Mouse (Mus musculus) liver, embryonic 14.5 days (tissue): ENCODE results near the gene Trim12c. TPM values are rescaled to one million over a fixed set of nuclear protein-coding genes. Genes with fewer than 3 reads are reported as not detected.
"Not testable (repeated sequence)": the region's sequence is repeated elsewhere in the genome, so short reads cannot be mapped to it uniquely, and the experiment has no call there.

Experiments used
- ATAC-seq: fragments of 200-750 bp; cut with Nextera tagmentation; 2 replicates; pipeline ENCODE4 v1.8.0; 2017; ENCODE audit warnings: moderate number of reproducible peaks, mild to moderate bottlenecking, moderate library complexity; ENCODE audit not compliant: insufficient read depth
- DNase-seq, 3 experiments: peaks; one replicate each; pipeline ENCODE4 v3.0.0-alpha.2; 2012 to 2013; ENCODE audit warnings: low read depth in 3 of 3, low spot score in 3 of 3
- H3K27ac ChIP-seq: fragments of 300-500 bp; sonication (generic); 2 replicates; pipeline ENCODE4 v1.5.1; 2014; ENCODE audit warnings: moderate library complexity, mild to moderate bottlenecking, control low read depth, inconsistent platforms
- H3K27me3 ChIP-seq: fragments of 300-500 bp; sonication (generic); 2 replicates; pipeline ENCODE4 v1.6.1; 2014; ENCODE audit warnings: mild to moderate bottlenecking, low read length, moderate library complexity; ENCODE audit not compliant: control insufficient read depth, insufficient read depth
- H3K36me3 ChIP-seq: fragments of 300-500 bp; sonication (generic); replicated peaks from 2 replicates; pipeline ENCODE4 v1.6.1; 2014; ENCODE audit warnings: low read depth; ENCODE audit not compliant: control insufficient read depth, insufficient read depth
- H3K4me1 ChIP-seq, 2 experiments: fragments of 200-500 bp in 1 of 2; fragments of 300-500 bp in 1 of 2; sonication (generic) in 1 of 2; replicated peaks; 2 replicates each; pipeline ENCODE4 v1.6.1; 2012 to 2014; ENCODE audit warnings: antibody characterized with exemption in 1 of 2, inconsistent platforms in 1 of 2, low read length in 1 of 2; ENCODE audit not compliant: control insufficient read depth in 2 of 2, insufficient read depth in 2 of 2
- H3K4me2 ChIP-seq: fragments of 300-500 bp; sonication (generic); 2 replicates; pipeline ENCODE4 v1.6.1; 2014; ENCODE audit warnings: low read depth, mild to moderate bottlenecking, control low read depth, moderate library complexity
- H3K4me3 ChIP-seq, 2 experiments: fragments of 200-500 bp in 1 of 2; fragments of 300-500 bp in 1 of 2; sonication (generic) in 1 of 2; 2 replicates each; pipeline ENCODE4 v1.5.1; 2012 to 2014; ENCODE audit warnings: low read depth in 2 of 2, low read length in 2 of 2, mild to moderate bottlenecking in 2 of 2, control low read depth in 1 of 2, inconsistent platforms in 1 of 2, moderate library complexity in 1 of 2; ENCODE audit not compliant: insufficient read depth in 1 of 2
- H3K9ac ChIP-seq: fragments of 300-500 bp; sonication (generic); replicated peaks from 2 replicates; pipeline ENCODE4 v1.6.1; 2014; ENCODE audit warnings: mild to moderate bottlenecking, control low read depth, moderate library complexity
- H3K9me3 ChIP-seq: fragments of 300-500 bp; sonication (generic); 2 replicates; pipeline ENCODE4 v1.6.1; 2016; ENCODE audit warnings: low read length, mixed read lengths; ENCODE audit not compliant: control insufficient read depth
- CTCF ChIP-seq: IDR thresholded peaks from 2 replicates; pipeline ENCODE4 v1.5.1; 2016; ENCODE audit warnings: antibody characterized with exemption, low read depth, control low read depth
- EP300 ChIP-seq: IDR thresholded peaks from 2 replicates; pipeline ENCODE4 v1.6.1; 2016; ENCODE audit warnings: antibody characterized with exemption, low read depth
- WGBS: fragments of 180-500 bp; shearing (Covaris S2); extraction: QIAGEN DNeasy Blood & Tissue Kit; methylation state at CpG from one replicate; pipeline ENCODE4 v1.1.7; 2014; ENCODE audit not compliant: insufficient replicate concordance; 5-methylcytosine and 5-hydroxymethylcytosine counted together
- polyA plus RNA-seq, 2 experiments: library from polyadenylated mRNA; depleted of rRNA in 1 of 2; stranded (reverse) in 1 of 2; unstranded in 1 of 2; fragments of >200 nt; fragmentation: Nextera tagmentation in 1 of 2; extraction: Ambion mirVana in 1 of 2; gene quantifications; 2 replicates each; pipeline versions ENCODE4 v1.2.1 to v1.2.3; 2012 to 2014

The Trim12c gene
- polyA plus RNA-seq, 2 experiments = 0.61 to 1.7 TPM

- H3K4me3 ChIP-seq = no peak overlapping the region
- no peaks in the 10 kb centered on the region for H3K36me3 ChIP-seq
- no peak for DNase-seq
- H3K27ac ChIP-seq = no peak overlapping the region
- 73% methylated on average over 9 of the region's 9 CpGs for WGBS
- no peaks in the 10 kb centered on the region for H3K4me1 ChIP-seq
- no peak overlapping the region for H3K9ac ChIP-seq
- no peak overlapping the region for H3K4me2 ChIP-seq
- H3K27me3 ChIP-seq = no peaks in the 10 kb centered on the region
- no peak for ATAC-seq
- TF ChIP-seq EP300 (no peak), CTCF (no peak)
- H3K9me3 ChIP-seq = no peaks in the 10 kb centered on the region
Measured at GRCm38 (mm10) chr7:104322028-104322427, 31.1 kb downstream of the Trim12c start.

GRCm38 (mm10) chr7:104315369-104316080 is 37.6 kb downstream of the Trim12c start, which contains the start of gene Trim12a:
Gene Trim12a (minus strand): TSS chr7:104315466.
- Histone ChIP-seq H3K4me3 (peak within 1 kb of the TSS; percentile 58 to 63), H3K4me2 (peak within 1 kb of the TSS; percentile 68), H3K27ac (peak within 1 kb of the TSS; percentile 27; the same call in 1 of the 2 replicates), H3K9ac (peak within 1 kb of the TSS; percentile 62)
- H3K27me3 ChIP-seq, DNase-seq, H3K4me1 ChIP-seq, H3K9me3 ChIP-seq, H3K36me3 ChIP-seq: not testable (repeated sequence)
- 10% methylated on average over 4 of the region's 4 CpGs for WGBS
- ATAC-seq = peak; percentile 95

GRCm38 (mm10) chr7:104314796-104315353 is 38.3 kb downstream of the Trim12c start:
- Histone ChIP-seq H3K4me3 (peak overlapping the region; percentile 58 to 63), H3K4me1 (no peaks in the 10 kb centered on the region; a peak in 1 of 4 replicates), H3K27ac (peak overlapping the region; percentile 27; the same call in 1 of the 2 replicates), H3K36me3 (no peaks in the 10 kb centered on the region), H3K9ac (peak overlapping the region; percentile 62), H3K9me3 (no peaks in the 10 kb centered on the region), H3K4me2 (peak overlapping the region; percentile 68), H3K27me3 (no peaks in the 10 kb centered on the region)
- 3% methylated on average over 15 of the region's 15 CpGs for WGBS
- DNase-seq (peak in 1 of 3 experiments; percentile 16), ATAC-seq (peak; percentile 80)
- TF ChIP-seq CTCF (no peak), EP300 (no peak)

GRCm38 (mm10) chr7:104291638-104292400 is 61.3 kb downstream of the Trim12c start:
- no peaks in the 10 kb centered on the region for H3K36me3 ChIP-seq
- no peak overlapping the region for H3K9ac ChIP-seq
- no peak overlapping the region for H3K27ac ChIP-seq
- DNase-seq (no peak), ATAC-seq (no peak)
- H3K4me3 ChIP-seq = no peak overlapping the region
- WGBS = 59% methylated on average over 5 of the region's 5 CpGs
- no peak for TF ChIP-seq CTCF
- no peak for TF ChIP-seq EP300
- H3K27me3 ChIP-seq = no peaks in the 10 kb centered on the region
- no peak overlapping the region for H3K4me2 ChIP-seq
- H3K9me3 ChIP-seq = no peaks in the 10 kb centered on the region
- no peaks in the 10 kb centered on the region for H3K4me1 ChIP-seq

- no peak for ATAC-seq
- H3K4me1 ChIP-seq = no peaks in the 10 kb centered on the region
- no peaks in the 10 kb centered on the region for H3K9me3 ChIP-seq
- no peak for TF ChIP-seq CTCF
- no peak for TF ChIP-seq EP300
- H3K36me3 ChIP-seq = no peaks in the 10 kb centered on the region
- WGBS = 59% methylated on average over 1 of the region's 1 CpGs
- H3K4me2 ChIP-seq = no peak overlapping the region
- no peak overlapping the region for H3K4me3 ChIP-seq
- H3K27ac ChIP-seq = no peak overlapping the region
- DNase-seq = no peak
- H3K27me3 ChIP-seq = no peaks in the 10 kb centered on the region
- H3K9ac ChIP-seq = no peak overlapping the region
Measured at GRCm38 (mm10) chr7:104290641-104291040, 62.5 kb downstream of the Trim12c start.

Other genes starting within 250 kb of the Trim12c start
- gene Olfr646, start 248.5 kb downstream of the Trim12c start, polyA plus RNA-seq (2012; rRNA removed) = not detected in 2 replicates
- not detected in 2 replicates for gene Olfr646, start 248.5 kb downstream of the Trim12c start, polyA plus RNA-seq (2014; fragmentation: Nextera tagmentation; extraction: Ambion mirVana)
- not detected in 2 replicates for gene Ubqln5, start 223.5 kb downstream of the Trim12c start, polyA plus RNA-seq (2012; rRNA removed)
- gene Ubqln5, start 223.5 kb downstream of the Trim12c start, polyA plus RNA-seq (2014; fragmentation: Nextera tagmentation; extraction: Ambion mirVana) = not detected in 2 replicates
- not detected in 2 replicates for gene Olfr643, start 216.0 kb downstream of the Trim12c start, polyA plus RNA-seq (2012; rRNA removed)
- gene Olfr643, start 216.0 kb downstream of the Trim12c start, polyA plus RNA-seq (2014; fragmentation: Nextera tagmentation; extraction: Ambion mirVana) = not detected in 2 replicates
- gene Ubqln3, start 210.1 kb downstream of the Trim12c start, polyA plus RNA-seq (2012; rRNA removed) = not detected in 2 replicates
- gene Ubqln3, start 210.1 kb downstream of the Trim12c start, polyA plus RNA-seq (2014; fragmentation: Nextera tagmentation; extraction: Ambion mirVana) = not detected in 2 replicates
- gene Ubqlnl, start 202.8 kb downstream of the Trim12c start, polyA plus RNA-seq (2012; rRNA removed) = not detected in 2 replicates
- gene Ubqlnl, start 202.8 kb downstream of the Trim12c start, polyA plus RNA-seq (2014; fragmentation: Nextera tagmentation; extraction: Ambion mirVana) = not detected in 2 replicates
- gene Olfm5, start 188.5 kb downstream of the Trim12c start, polyA plus RNA-seq (2012; rRNA removed) = not detected in 2 replicates
- not detected in 2 replicates for gene Olfm5, start 188.5 kb downstream of the Trim12c start, polyA plus RNA-seq (2014; fragmentation: Nextera tagmentation; extraction: Ambion mirVana)
- gene Olfr648, start 170.0 kb downstream of the Trim12c start, polyA plus RNA-seq (2012; rRNA removed) = 0.01 and 0.06 TPM in 2 replicates
- 0.04 TPM in 1 of 2 replicates, not detected in the other for gene Olfr648, start 170.0 kb downstream of the Trim12c start, polyA plus RNA-seq (2014; fragmentation: Nextera tagmentation; extraction: Ambion mirVana)
- not detected in 2 replicates for gene Olfr649, start 157.4 kb downstream of the Trim12c start, polyA plus RNA-seq (2012; rRNA removed)
- not detected in 2 replicates for gene Olfr649, start 157.4 kb downstream of the Trim12c start, polyA plus RNA-seq (2014; fragmentation: Nextera tagmentation; extraction: Ambion mirVana)
- gene Trim6, start 134.6 kb downstream of the Trim12c start, polyA plus RNA-seq (2012; rRNA removed) = 0.38 and 0.43 TPM in 2 replicates
- gene Trim6, start 134.6 kb downstream of the Trim12c start, polyA plus RNA-seq (2014; fragmentation: Nextera tagmentation; extraction: Ambion mirVana) = 0.28 and 0.44 TPM in 2 replicates
- gene Trim34a, start 108.9 kb downstream of the Trim12c start, polyA plus RNA-seq (2012; rRNA removed) = 1.1 and 1.4 TPM in 2 replicates
- gene Trim34a, start 108.9 kb downstream of the Trim12c start, polyA plus RNA-seq (2014; fragmentation: Nextera tagmentation; extraction: Ambion mirVana) = 1.3 and 1.7 TPM in 2 replicates
- 0.17 and 0.28 TPM in 2 replicates for gene Trim5, start 65.3 kb downstream of the Trim12c start, polyA plus RNA-seq (2012; rRNA removed)
- gene Trim5, start 65.3 kb downstream of the Trim12c start, polyA plus RNA-seq (2014; fragmentation: Nextera tagmentation; extraction: Ambion mirVana) = 0.22 and 0.23 TPM in 2 replicates
- gene Trim12a, start 37.9 kb downstream of the Trim12c start, polyA plus RNA-seq (2012; rRNA removed) = 2.0 and 2.4 TPM in 2 replicates
- gene Trim12a, start 37.9 kb downstream of the Trim12c start, polyA plus RNA-seq (2014; fragmentation: Nextera tagmentation; extraction: Ambion mirVana) = 2.3 and 2.8 TPM in 2 replicates
- 0.01 and 0.02 TPM in 2 replicates for gene Trim34b, start 23.9 kb downstream of the Trim12c start, polyA plus RNA-seq (2012; rRNA removed)
- gene Trim34b, start 23.9 kb downstream of the Trim12c start, polyA plus RNA-seq (2014; fragmentation: Nextera tagmentation; extraction: Ambion mirVana) = not detected in 2 replicates
- 0.10 and 0.19 TPM in 2 replicates for gene Trim30b, start 16.5 kb upstream of the Trim12c start, polyA plus RNA-seq (2012; rRNA removed)
- 0.09 and 0.27 TPM in 2 replicates for gene Trim30b, start 16.5 kb upstream of the Trim12c start, polyA plus RNA-seq (2014; fragmentation: Nextera tagmentation; extraction: Ambion mirVana)
- gene Trim30c, start 47.5 kb upstream of the Trim12c start, polyA plus RNA-seq (2012; rRNA removed) = 0.10 and 0.19 TPM in 2 replicates
- 0.15 and 0.20 TPM in 2 replicates for gene Trim30c, start 47.5 kb upstream of the Trim12c start, polyA plus RNA-seq (2014; fragmentation: Nextera tagmentation; extraction: Ambion mirVana)
- gene Trim30a, start 111.8 kb upstream of the Trim12c start, polyA plus RNA-seq (2012; rRNA removed) = 1.0 and 1.5 TPM in 2 replicates
- gene Trim30a, start 111.8 kb upstream of the Trim12c start, polyA plus RNA-seq (2014; fragmentation: Nextera tagmentation; extraction: Ambion mirVana) = 1.9 and 2.0 TPM in 2 replicates
- gene Trim30d, start 154.5 kb upstream of the Trim12c start, polyA plus RNA-seq (2012; rRNA removed) = 0.28 and 0.58 TPM in 2 replicates
- 0.48 and 0.53 TPM in 2 replicates for gene Trim30d, start 154.5 kb upstream of the Trim12c start, polyA plus RNA-seq (2014; fragmentation: Nextera tagmentation; extraction: Ambion mirVana)
- not detected in 2 replicates for gene Olfr651, start 196.8 kb upstream of the Trim12c start, polyA plus RNA-seq (2012; rRNA removed)
- not detected in 2 replicates for gene Olfr651, start 196.8 kb upstream of the Trim12c start, polyA plus RNA-seq (2014; fragmentation: Nextera tagmentation; extraction: Ambion mirVana)
- gene Olfr652, start 207.5 kb upstream of the Trim12c start, polyA plus RNA-seq (2012; rRNA removed) = not detected in 2 replicates
- gene Olfr652, start 207.5 kb upstream of the Trim12c start, polyA plus RNA-seq (2014; fragmentation: Nextera tagmentation; extraction: Ambion mirVana) = not detected in 2 replicates
- not detected in 2 replicates for gene Olfr653, start 224.0 kb upstream of the Trim12c start, polyA plus RNA-seq (2012; rRNA removed)
- gene Olfr653, start 224.0 kb upstream of the Trim12c start, polyA plus RNA-seq (2014; fragmentation: Nextera tagmentation; extraction: Ambion mirVana) = not detected in 2 replicates
- not detected in 2 replicates for gene Olfr654, start 233.7 kb upstream of the Trim12c start, polyA plus RNA-seq (2012; rRNA removed)
- gene Olfr654, start 233.7 kb upstream of the Trim12c start, polyA plus RNA-seq (2014; fragmentation: Nextera tagmentation; extraction: Ambion mirVana) = not detected in 2 replicates
- not detected in 2 replicates for gene Olfr655, start 248.4 kb upstream of the Trim12c start, polyA plus RNA-seq (2012; rRNA removed)
- gene Olfr655, start 248.4 kb upstream of the Trim12c start, polyA plus RNA-seq (2014; fragmentation: Nextera tagmentation; extraction: Ambion mirVana) = not detected in 2 replicates